Mouse (Mus musculus) layer of hippocampus, postnatal 25 days (tissue): ENCODE data around the gene Pcgf2. TPM values are rescaled to one million over a fixed set of nuclear protein-coding genes. Genes with fewer than 3 reads are reported as not detected.
"Not testable (repeated sequence)": the region's sequence is repeated elsewhere in the genome, so short reads cannot be mapped to it uniquely, and the experiment has no call there.

ENCODE experiments used
- DNase-seq, 2 experiments: peaks; one replicate each; pipeline ENCODE4 v3.0.0; 2022; ENCODE audit warnings: mixed read lengths in 2 of 2, low spot score in 1 of 2; ENCODE audit errors: extremely low spot score in 1 of 2
- total RNA-seq, 2 experiments: library from RNA; stranded (reverse); gene quantifications; 2 replicates each; pipeline ENCODE4 v1.2.3; 2021

Pcgf2 gene
- total RNA-seq, 2 experiments from 2014 or later = 19.7 to 27.9 TPM

DNA sequence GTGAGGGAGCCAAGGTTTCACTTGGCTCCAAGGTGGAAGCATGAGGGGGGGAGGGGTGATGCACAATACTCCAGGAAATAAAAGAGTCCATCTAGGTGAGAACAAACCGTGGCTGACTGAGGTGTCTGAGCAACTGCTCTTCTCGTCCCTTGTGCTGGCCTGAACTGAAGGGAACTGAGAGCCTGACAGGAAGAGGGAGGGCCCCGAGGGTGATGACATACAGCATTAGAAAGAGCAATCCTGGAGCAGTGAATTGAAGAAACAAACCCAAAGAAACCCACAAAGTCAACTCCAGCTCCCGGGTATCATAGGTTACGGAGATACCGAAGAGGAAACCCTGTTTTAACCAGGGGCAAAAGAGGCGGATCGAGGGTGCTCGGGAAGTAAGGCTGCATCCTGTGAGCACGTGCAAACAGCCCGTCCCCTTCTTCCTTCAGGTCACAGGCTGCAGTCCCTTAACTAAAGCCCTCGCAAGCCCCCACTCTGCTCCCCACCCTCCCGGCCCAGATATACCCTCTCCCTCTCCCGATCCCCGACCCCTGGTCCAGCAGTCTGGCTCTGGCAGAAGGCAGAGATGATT is 18.1 kb upstream of the Pcgf2 start:
- no peak for DNase-seq

DNA sequence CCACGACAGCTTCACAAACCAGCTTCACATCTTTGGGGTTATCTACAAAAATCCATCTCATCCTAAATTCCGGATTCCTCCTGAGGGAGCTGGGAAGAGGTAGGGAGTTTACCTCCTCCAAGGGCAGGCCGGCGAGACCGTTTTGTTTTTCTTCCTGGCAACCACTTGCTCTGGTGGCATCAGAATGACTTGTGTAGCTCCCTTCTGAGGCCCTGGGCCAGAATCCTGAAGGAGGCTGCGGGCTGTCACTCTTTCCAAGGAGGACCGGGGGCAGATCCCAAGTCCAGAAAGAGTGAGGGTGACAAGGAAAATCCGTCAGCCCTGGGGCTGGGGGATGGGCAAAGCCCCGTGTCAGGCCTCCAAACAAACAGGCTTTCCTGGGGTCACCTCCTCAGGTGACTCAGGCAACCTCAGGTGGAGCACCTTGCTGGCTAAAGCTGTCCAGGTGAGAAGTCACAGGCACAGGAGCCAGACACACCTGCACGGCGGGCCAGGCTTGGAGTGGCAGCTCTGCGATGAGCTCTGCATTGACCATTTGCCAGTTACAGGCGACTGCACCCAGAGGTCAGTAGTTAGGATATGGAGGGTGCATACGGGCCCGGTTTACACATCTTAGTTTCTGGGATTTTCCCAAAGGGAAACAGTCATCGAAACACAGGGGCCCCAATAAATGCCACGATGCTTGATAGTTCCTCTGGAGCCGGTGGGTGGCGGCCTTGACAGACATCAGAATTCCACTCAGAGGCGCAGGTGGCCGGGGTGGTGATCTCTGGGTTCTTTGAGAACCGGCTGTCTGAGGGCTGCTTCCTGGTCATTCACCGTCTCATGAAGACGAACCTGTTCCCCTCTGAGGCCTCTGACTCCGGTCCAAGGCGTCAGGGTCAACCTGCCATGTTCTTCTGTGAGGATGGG is 17.3 kb upstream of the Pcgf2 start:
- no peak for DNase-seq

DNA sequence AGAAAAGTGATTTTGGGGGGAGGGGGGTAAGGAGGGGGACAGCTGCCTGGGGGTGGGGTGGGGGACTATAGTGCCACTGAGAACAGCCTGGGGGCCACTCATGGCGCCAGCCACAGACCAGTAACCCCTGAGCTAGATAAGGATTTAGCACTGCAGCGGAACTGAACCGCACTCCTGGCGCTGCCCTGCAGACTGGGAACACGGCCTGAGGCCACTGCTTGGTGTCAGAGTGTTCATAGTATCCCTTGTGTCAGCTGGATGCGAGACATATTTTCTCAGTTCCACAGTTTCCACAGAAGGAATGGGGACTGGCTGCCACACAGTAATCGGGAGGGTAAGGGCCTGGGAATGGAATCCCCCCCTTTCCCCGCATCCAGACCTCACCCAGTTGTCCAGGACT is 15.7 kb upstream of the Pcgf2 start:
- no peak for DNase-seq

DNA sequence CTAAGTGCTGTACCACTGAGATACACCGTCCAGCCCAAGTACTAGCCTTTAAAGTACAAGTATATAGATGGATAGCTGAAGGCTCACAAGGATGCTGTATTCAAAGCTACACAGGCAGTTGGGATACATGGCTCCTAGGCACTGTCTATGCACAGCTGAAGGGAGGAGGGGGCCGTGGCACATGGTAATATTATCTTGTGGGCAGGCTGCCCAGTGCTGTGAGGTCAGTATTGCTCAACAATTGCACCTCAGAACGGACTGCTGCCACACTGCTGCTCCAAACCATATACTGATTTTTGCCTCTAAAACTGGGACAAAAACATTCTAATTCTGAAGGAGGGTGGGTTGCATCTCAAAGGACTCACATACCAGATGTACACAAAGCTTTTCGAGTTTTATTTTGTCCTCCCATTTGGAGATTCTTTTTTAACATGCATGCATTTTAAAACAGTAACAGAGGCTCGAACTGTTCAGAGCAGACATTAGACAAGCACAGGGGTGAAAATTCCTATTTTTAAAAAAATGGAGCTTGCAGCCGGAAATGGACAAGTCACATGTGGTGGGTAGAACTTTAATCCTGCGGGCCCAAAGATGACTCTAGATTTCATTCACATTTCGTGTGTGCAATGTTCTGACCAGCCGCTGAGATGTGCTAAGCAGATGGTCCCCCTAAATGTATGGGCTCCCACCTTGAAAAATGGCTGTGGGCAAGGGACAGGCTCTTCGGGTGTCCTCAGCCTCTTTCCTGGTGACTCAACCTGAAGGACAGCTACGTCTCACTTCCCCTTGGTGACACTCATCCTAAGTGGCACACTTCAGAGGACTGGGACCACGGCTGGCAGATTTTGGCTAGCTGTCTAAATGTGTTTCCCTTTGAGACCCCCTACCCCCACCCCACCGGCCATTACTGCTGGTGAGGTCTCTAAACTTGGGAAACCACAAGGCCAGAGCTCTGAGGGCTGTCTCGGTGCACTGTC is 14.8 kb upstream of the Pcgf2 start:
- DNase-seq = no peak

DNA sequence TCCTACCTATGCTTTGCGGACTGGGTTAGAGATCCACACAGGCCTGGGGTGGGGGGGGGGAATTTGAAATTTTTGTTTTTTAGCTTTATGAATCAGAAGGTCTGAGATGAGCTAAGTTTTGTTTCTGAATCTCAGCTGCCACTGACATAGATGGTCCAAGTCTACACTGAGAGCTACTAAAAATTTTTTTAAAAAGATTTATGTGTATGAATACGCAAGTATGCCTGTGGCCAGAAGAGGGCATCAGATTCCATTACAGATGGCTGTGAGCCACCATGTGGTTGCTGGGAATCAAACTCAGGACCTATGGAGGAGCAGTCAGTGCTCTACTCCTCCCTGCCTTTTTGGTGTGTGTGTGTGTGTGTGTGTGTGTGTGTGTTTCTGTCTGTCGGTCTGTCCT is 14.1 kb upstream of the Pcgf2 start:
- DNase-seq = no peak

DNA sequence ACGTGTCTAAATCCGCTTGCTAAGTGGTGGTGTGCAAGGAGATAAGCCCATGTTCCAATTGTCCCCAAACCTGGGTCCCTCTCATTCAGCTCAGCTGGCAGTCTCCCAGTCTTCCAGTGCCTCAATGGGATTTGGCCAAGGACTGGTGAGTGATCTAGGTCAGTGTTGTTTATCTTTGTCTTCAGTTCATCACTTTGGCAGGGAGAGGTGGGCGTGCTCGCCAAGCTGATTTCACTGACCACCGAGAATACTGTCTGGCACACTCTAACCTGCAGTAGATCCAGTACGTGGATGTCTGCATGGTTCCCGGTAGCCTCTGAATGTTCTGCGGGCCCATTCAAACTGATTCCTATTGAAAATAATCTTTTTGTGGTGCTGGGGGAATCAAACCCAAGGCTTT is 13.6 kb upstream of the Pcgf2 start:
- no peak for DNase-seq

DNA sequence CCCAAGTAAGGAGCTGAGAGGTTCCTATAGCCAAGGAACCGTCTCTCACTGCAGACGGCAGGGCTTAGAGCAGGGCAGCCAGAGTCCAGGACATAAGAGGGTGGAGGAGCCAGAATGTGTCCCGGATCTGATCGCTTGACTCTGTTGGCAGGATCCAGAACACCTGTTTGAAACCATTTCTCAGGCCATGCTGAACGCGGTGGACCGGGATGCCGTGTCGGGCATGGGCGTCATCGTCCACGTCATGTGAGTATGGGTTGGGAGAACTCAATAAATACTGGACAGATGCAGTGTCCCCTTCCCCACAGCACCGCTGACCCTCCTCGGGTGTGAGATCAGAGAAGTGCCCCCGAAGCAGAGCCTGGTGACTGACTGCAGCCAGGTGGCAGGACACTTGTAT is 12.0 kb upstream of the Pcgf2 start:
- DNase-seq = no peak

DNA sequence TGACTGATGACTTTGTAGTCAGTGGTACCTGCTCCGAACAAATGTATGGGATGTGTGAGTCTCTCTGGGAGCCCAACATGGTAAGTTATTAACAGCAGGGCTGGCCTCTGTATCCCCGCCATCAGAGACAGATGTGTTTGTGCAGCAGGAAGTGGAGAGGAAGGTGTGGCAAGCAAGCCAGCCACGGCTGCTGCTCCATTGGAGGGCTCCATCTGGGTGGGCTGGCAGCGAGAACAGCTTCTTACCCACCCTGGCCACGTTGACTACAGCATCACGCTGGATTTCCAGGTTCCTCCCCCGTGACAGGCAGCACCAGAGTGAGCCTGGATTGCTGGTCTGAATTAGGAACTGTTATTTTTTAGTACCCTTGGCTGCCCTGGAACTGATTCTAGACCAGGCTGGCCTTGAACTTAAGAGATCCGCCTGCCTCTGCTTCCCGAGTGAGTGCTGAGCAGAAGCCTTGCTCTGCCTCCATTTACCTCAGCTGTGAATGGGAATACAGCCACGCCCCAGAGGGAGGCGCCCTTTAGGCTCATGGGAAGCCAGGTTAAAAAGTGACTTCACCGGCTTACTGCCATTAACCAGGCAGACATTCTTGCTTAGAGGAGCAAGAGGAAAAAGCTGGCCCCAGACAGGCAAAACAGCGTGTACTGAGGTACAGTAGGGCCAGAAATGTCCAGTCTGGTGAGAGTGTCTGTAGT is 11.1 kb upstream of the Pcgf2 start:
- DNase-seq = no peak

DNA sequence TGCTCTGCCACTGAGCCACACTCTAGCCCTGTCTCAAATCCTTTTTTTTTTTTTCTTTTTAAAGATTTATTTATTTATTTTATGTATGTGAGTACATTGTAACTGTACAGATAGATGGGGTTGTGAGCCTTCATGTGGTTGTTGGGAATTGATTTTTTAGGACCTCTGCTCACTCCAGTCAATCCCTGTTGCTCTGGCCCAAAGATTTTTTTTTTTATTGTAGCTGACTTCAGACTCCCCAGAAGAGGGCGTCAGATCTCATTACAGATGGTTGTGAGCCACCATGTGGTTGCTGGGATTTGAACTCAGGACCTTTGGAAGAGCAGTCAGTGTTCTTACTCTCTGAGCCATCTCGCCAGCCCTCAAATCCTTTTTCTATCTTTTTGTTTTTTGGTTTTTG is 9.8 kb upstream of the Pcgf2 start:
- not testable (repeated sequence) for DNase-seq

DNA sequence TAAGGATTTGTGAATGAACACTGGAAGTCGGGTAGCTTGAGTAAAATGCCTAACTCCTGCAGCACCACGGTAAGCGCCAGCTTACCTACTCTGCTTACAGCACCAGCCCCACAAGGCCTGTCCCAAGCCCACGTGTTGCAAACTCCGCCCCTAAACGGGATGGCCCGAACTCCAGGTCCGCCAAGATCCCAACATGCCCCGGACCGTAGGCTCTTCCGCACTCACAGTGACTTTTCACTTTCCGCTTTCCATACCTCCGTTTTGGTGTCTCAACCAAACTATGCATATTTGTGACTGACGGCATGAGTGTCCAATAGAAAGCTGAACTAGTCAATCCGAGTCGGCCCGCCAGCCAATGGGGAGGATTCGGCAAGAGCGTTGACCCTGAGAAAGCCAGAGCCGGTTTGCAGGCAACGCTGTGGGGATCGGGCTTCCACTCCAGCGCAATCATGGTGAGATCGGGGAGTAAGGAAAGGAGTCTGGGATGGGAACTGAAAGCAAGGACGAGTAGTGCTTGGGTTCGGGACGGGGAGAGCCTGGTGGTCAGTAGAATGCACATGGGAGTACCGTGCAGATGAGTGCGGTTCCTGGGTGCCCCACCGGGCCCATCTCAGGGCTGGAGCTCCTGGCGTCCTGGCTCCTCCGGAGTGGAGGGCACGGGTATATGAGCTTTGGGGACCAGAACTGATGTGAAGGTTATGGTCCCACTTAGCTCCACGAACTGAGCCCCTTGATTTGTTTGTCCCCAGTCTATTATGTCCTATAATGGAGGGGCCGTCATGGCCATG is 2.9 kb upstream of the Pcgf2 start, which contains the start of gene Psmb3:
Psmb3 (plus strand) TSS at position 361 of the 788 bp plus-strand sequence.
- DNase-seq = peak; percentile 92 to 98

DNA sequence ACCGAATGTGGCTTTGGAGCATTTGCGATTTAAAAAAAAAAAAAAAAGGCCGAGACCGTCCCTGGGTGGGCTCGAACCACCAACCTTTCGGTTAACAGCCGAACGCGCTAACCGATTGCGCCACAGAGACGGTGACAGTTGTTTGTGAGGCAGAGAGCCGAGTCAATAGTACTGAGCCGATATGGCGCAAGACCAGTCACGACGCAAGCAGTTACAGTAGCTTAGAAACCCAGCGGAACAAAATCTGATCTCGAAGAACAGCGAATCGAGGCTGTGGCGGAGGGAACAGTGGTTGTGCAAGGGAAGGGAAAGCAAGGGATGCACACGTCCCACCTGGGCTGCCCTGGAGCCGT is 2.1 kb upstream of the Pcgf2 start:
- DNase-seq = peak; percentile 94 to 95

DNA sequence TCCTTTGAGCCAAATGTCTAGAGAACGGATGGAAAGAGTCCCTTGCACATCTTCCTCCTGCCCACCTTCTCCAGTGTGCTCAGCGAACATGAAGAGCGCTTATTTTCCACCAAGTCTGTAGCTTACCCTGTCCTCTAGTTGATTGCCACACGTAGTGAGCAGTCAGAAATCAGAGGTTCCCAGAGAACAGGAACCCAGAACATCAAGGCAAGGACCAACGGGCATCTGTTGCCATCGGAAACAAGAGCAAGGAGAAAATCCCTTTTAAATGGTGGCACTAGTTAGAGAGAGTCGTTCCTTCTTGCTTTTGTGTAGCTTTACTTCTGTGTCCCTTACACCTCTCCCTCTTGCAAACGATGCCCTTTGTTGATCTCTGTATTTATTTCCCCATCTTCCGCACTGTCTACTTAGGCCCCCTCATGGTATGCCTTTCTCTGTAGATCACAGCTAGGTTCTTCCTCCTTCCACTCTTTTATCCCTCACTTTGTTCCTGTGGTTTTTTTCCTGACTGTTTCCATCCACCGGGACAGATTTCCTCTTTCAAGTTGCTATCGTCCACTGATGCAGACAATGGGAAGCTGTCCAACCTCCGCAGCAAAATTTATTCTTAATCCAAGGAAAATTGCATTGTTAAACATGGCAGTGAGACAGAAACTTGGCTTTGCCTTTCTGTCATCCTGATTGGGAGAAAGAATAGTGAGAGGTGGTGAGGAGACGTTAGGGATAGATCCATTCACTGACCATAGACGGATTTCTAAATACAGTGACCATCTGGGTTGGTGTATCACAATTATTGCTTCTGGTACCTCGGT is 1.5 kb upstream of the Pcgf2 start:
- DNase-seq = no peak

DNA sequence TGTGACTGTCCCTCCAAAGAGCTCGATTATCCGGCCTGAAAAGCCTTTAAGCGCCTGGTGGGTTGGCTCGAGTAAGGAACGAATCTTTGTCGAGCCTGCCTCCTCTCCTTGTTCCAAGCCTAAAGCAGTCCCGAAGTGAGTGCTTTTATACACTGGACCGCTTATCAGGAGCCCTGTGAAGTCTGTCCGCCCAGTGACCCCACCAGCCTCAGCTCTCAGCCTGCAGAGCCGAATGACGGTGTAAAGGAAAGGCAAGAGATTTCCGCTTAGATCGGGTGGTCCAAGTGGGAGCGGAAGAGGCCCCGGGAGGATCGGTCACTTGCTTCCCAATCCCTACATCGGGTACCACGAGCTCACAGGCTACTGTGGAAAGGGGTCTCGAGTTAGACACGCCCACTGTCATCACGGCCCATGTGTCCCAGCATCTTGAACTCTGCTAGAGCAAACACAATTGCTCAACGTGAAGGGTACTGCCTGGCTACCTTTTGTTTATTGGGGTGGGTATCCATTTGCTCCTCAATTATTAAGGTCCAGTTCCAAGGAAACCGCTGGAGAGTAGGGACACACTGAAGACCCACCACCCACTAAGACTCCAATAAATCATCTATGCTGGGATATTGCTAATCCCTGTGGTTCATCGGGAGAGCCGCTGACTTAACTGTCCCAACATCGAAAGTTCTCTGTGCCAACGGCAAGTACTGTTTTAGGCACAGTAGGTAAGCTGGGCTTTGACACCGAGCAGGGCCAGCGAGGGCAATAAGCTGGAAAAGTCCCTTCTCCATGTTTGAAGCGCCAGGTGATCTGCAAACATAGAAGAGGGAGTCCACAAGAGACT is 666 bp upstream of the Pcgf2 start:
- no peak for DNase-seq

DNA sequence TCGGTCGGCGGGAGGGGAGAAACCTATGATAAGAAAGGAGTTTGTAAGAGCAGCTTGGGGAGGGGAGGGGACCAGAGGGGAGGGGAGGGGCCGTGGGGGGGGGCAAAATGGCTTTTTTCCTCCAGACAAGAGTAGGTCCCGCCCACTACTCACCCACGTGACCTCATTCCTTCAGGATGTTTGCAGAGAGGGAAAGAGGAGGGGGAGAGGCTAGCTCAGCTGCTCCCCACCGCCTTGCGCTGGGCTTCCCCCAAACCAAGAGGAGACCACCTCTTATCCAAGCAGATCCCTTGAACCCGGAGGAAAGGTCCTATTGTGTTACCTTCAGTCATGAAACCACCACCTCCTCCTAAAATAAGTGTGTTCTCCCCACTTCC is 683 bp downstream of the Pcgf2 start:
- peak in 1 of 2 experiments; percentile 62 for DNase-seq

DNA sequence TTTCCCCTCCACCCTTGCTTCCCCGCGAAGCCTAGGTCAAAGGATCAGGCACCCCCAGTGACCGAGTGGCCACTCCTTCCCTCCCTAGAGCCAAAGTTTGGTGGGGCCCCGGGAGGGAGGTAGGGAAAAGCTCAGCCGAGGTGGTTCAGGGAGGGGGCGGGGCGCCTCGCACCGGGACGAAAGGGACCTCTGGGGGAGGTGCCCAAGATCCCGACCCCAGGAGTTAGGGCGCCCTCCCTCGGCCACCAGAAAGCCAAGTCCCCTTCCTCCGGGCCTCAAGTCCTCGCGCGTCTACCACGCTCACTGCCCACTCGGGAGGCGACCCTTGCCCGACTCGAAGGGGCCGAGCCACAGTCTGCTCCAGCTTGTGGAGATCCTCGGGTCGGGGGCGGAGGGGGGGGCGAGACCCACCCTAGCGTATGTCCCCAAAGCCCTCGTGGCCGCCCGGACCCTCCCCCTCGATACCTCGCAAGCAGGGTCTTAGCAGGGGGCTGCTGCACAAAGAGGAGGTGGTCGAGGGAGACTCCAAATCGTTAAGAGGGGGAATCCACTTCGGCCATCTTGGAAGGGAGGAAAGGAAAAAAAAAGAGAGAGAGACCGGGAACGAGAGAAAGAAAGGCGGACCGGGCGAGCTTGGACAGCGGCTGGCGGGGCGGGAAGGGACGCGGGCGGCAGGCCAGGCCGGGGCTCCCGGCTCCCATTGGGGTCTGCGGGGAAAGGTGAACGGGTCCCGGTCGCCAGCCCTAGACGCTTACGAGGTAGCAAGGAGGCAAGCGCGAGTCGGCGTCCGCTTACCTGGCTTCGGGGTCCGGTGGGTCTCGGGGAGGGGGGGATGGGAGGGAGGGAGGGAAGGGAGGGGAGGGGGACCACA is 1.3 kb downstream of the Pcgf2 start:
- DNase-seq = peak in 1 of 2 experiments; percentile 51

DNA sequence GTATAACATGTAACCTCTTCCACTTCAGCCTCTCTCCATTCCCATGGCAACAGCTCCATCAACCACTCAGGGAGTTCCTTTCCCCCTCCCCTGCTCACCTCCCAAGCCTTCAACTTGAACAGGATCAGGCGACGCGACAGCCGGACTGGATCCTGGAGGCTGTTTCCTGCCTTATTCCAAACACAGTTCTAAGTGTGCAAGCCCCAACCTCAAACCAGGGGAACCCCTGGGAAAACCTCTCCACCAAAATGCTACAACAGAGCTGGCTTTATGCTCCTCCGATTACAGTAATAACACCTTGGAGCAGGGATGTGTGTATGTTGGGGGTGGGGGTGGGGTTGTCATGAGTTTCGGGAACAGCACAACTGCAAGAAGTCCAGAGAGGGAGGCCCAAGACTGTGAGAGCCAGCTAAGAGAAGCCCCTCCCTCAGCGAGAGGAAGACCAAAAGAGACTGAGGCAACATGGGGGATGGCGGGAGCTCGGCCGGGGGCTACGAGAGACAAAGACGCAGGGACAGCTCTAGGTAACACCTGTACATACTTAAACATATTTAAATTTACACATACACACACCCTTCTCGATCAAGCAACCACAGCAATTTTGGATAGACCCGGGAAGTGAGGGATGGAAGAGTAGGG is 2.3 kb downstream of the Pcgf2 start:
- DNase-seq = no peak
